Mouse (Mus musculus) C2C12 (cell line): ENCODE data around the gene Mst1. TPM values are rescaled to one million over a fixed set of nuclear protein-coding genes. Genes with fewer than 3 reads are reported as not detected.

Experiments
- H3K27me3 ChIP-seq: one replicate; pipeline ENCODE4 v1.6.1; 2011; ENCODE audit not compliant: control insufficient read depth, insufficient read depth, insufficient read length
- H3K36me3 ChIP-seq: one replicate; pipeline ENCODE4 v1.6.1; 2011; ENCODE audit not compliant: control insufficient read depth, insufficient read depth
- H3K4me3 ChIP-seq: one replicate; pipeline ENCODE4 v1.5.1; 2011; ENCODE audit warnings: mild to moderate bottlenecking, control low read depth; ENCODE audit not compliant: poor library complexity, insufficient read depth, severe bottlenecking
- H3K79me2 ChIP-seq: one replicate; pipeline ENCODE4 v1.6.1; 2011; ENCODE audit not compliant: control insufficient read depth, insufficient read depth
- H3K79me3 ChIP-seq: one replicate; pipeline ENCODE4 v1.6.1; 2011; ENCODE audit warnings: low read depth, control low read depth
- H3ac ChIP-seq: one replicate; pipeline ENCODE3; 2011; ENCODE audit warnings: low read depth; ENCODE audit not compliant: control insufficient read depth, insufficient read length
- CEBPB ChIP-seq: IDR thresholded peaks from one replicate; pipeline ENCODE4 v1.6.1; 2011; ENCODE audit warnings: low read depth, mild to moderate bottlenecking, control low read depth, moderate library complexity
- CTCF ChIP-seq: IDR thresholded peaks from one replicate; pipeline ENCODE4 v1.5.1; 2011; ENCODE audit not compliant: control insufficient read depth, insufficient read depth, insufficient read length
- FOSL1 ChIP-seq: IDR thresholded peaks from one replicate; pipeline ENCODE4 v1.8.0; 2011; ENCODE audit warnings: mild to moderate bottlenecking, low read length; ENCODE audit not compliant: poor library complexity, insufficient read depth, severe bottlenecking
- MAX ChIP-seq: IDR thresholded peaks from one replicate; pipeline ENCODE4 v1.6.1; 2011; ENCODE audit warnings: mild to moderate bottlenecking, control low read depth
- MYOD1 ChIP-seq: IDR thresholded peaks from one replicate; pipeline ENCODE4 v1.6.1; 2011; ENCODE audit warnings: low read depth; ENCODE audit not compliant: control insufficient read depth, insufficient read length
- MYOG ChIP-seq: IDR thresholded peaks from one replicate; pipeline ENCODE4 v1.6.1; 2011; ENCODE audit not compliant: control insufficient read depth, insufficient read length; ENCODE audit errors: extremely low read depth
- USF1 ChIP-seq: IDR thresholded peaks from one replicate; pipeline ENCODE4 v1.6.1; 2011; ENCODE audit warnings: low read depth, mild to moderate bottlenecking, control low read depth, moderate library complexity
- long read RNA-seq, 2 experiments: library from polyadenylated mRNA; unstranded; transcript quantifications; one replicate each; pipeline ENCODE4 v2.0.0; 2019 to 2020
- polyA plus RNA-seq: library from polyadenylated mRNA; unstranded; fragments of >200 nt; fragmentation: generic; extraction: Trizol; gene quantifications from one replicate; pipeline ENCODE4 v1.2.1, GENCODE M21; 2012; ENCODE audit warnings: missing spikeins

The Mst1 gene
- 0.09 TPM for polyA plus RNA-seq
- long read RNA-seq, experiment 1, result 0 reads
- long read RNA-seq, experiment 2, result 0 reads

DNA sequence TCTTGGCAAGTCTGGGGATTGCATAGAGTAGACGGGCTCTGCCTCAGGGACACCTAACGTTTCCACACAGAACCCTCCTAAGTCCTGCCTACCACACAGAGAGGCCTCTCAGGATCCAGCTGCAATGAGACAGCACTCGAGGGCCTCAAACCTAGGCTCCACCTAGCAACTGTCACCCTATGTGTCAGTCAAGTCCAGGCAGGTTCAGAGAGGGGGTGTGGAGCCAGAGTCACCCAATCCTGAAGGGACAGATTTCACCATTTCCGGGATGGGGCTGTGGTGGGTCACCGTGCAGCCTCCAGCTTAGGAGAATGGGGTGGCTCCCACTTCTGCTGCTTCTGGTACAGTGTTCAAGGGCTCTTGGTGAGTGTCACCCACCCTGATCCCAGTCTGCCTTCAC is at the start of gene Mst1:
Mst1 (plus strand) TSS at position 269 of the 400 bp plus-strand sequence.
- H3K79me3 ChIP-seq, result no peaks in the 10 kb centered on the region

DNA sequence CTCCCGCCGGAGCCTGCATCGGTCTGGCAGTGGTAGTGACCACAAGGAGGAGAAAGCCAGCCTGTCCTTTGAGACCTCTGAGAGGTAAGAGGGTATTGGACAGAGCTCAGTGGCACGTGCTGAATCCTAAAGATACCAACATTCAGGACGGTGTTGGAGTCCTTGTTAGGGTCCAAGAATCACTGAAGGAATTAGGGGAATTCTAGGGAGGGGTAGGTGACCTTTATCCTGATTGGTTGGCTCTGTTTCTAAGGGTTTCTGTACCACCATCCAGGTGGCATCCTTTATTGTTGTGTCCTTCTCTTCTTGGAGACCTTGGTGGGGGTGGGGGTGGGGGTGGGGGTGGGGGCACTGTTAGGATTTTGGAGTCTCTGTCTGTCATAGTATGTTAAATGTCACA is 48.1 kb upstream of the Mst1 start:
- Histone ChIP-seq H3K79me3 (no peaks in the 10 kb centered on the region), H3K27me3 (no peaks in the 10 kb centered on the region), H3K4me3 (no peak overlapping the region), H3K79me2 (no peaks in the 10 kb centered on the region), H3ac (no peak overlapping the region), H3K36me3 (peaks cover 2% of the 10 kb centered on the region)
- TF ChIP-seq MYOG, result no peak
- TF ChIP-seq CTCF, result no peak
- no peak for TF ChIP-seq CEBPB
- no peak for TF ChIP-seq MYOD1

More for the DNA sequence above, at the start of gene Mst1:
- TF ChIP-seq CTCF (no peak), MYOD1 (no peak), USF1 (no peak), FOSL1 (no peak), CEBPB (no peak), MAX (no peak)
- peaks cover 8% of the 10 kb centered on the region for H3K79me2 ChIP-seq
- H3K36me3 ChIP-seq, result peaks cover 6% of the 10 kb centered on the region
- no peaks in the 10 kb centered on the region for H3K27me3 ChIP-seq
- H3ac ChIP-seq, result peak within 1 kb of the TSS; percentile 31
- peak within 1 kb of the TSS; percentile 61 for H3K4me3 ChIP-seq

DNA sequence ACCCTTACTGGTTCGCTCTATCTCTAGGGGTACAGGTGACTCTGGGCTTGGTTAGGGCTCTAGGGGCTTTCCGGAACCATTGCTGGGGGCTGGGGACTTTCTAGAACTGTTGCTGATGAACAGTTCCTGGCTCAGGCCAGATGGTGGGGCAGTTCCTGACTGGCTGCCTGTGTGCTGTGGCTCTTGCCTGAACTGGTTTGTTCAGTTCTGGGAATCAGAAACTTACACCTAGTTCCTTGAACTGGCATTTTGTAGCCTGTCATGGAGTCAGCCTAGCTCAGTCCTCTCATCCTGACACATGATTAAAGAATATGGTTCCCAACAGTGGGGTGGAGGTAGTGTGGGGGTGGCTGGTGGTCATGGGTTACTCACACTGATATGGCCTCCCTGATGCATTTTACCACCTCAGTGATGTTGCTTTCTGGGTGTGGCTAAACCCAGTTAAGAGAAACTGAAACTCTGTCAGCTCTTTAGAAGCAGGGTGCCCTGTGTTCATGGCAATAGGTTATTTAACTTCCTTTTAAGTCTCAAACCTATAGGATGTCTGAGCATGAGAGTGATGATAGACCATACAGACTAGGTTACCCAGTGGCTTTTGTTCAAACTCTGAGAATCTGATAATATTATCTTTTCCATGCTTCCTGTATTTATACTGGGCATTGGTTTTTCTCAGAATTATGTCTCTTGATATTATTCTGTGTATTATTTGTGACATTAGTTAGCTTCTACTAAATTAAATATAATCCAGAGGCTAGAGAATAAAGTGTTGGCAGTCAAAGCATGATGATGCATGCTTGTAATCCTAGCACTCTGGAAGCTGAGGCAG is 44.7 kb upstream of the Mst1 start:
- Histone ChIP-seq H3K79me3 (no peaks in the 10 kb centered on the region), H3K79me2 (no peaks in the 10 kb centered on the region), H3ac (no peak overlapping the region), H3K36me3 (peaks cover 4% of the 10 kb centered on the region), H3K4me3 (no peak overlapping the region), H3K27me3 (no peaks in the 10 kb centered on the region)
- TF ChIP-seq USF1 (no peak), FOSL1 (no peak), CEBPB (no peak), MYOD1 (no peak), MAX (no peak), CTCF (no peak)

DNA sequence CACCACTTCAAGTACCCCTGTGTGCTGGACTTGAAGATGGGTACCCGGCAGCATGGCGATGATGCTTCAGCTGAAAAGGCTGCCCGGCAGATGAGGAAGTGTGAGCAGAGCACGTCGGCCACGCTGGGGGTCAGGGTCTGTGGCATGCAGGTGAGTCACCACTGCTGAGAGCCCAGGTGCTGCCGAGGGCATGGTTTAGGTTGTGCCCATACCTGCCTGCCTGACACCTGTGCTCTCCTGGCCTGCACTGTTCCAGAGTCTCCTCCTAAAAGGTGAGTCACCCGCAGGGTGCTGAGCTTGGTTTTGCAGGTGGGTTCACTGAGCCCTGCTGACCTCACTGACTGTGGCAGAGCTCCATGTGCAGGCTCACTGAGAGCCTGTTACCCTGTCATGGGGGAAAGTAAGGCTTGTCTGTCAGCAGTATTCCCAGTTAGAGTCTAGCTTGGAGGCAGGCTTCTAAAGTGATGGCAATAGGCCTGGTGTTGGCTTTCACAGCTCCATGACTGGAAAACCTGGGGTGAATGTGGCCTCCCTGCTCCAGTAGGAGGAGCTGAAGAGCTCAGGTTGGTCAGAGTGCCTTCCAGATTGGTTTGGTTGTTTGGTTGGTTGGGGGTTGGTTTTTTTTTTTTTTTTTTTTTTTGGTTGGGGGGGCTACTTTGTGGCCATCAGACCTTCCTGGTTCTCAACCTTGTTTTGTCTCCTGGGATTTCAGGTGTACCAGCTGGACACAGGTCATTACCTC is 35.3 kb upstream of the Mst1 start:
- TF ChIP-seq MYOD1 (no peak), CTCF (no peak), CEBPB (no peak), FOSL1 (no peak), MYOG (no peak), USF1 (no peak), MAX (no peak)
- Histone ChIP-seq H3K79me2 (peaks cover 8% of the 10 kb centered on the region), H3K36me3 (peaks cover 8% of the 10 kb centered on the region)

DNA sequence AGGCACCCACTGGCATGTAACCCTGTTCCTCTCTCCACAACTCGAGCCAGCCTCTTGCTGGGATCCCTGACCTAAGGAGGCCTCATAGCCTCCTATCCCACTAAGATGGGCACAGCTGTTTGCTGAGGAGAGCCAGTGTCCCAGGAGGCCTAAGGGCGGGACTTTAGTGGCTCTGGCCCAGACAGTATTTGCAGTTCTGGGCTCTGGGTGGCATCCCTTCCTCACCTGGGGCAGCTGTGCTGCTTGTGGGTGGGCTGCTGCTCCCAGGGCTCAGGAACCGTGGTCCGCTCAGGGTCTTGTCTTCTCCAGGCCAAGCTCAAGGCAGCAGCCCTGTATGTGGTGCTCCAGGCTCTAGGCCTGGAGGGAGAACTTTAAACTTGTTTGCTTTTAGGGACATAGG is 33.7 kb upstream of the Mst1 start:
- Histone ChIP-seq H3K36me3 (peaks cover 15% of the 10 kb centered on the region), H3K4me3 (no peak overlapping the region), H3K79me2 (peaks cover 12% of the 10 kb centered on the region), H3ac (no peak overlapping the region), H3K27me3 (no peaks in the 10 kb centered on the region), H3K79me3 (peaks cover 1% of the 10 kb centered on the region)
- TF ChIP-seq FOSL1, result no peak
- no peak for TF ChIP-seq MYOG
- no peak for TF ChIP-seq CTCF

More for the DNA sequence above, 35.3 kb upstream of the Mst1 start:
- no peak overlapping the region for H3ac ChIP-seq
- H3K4me3 ChIP-seq, result no peak overlapping the region
- H3K27me3 ChIP-seq, result no peaks in the 10 kb centered on the region
- H3K79me3 ChIP-seq, result peaks cover 1% of the 10 kb centered on the region
